Mouse (Mus musculus) C2C12 (cell line): ENCODE data around the gene Anp32e.

Experiments used
- CEBPB ChIP-seq: IDR thresholded peaks from one replicate; pipeline ENCODE4 v1.6.1; 2011; ENCODE audit warnings: low read depth, mild to moderate bottlenecking, control low read depth, moderate library complexity
- CTCF ChIP-seq: IDR thresholded peaks from one replicate; pipeline ENCODE4 v1.5.1; 2011; ENCODE audit not compliant: control insufficient read depth, insufficient read depth, insufficient read length
- FOSL1 ChIP-seq: IDR thresholded peaks from one replicate; pipeline ENCODE4 v1.8.0; 2011; ENCODE audit warnings: mild to moderate bottlenecking, low read length; ENCODE audit not compliant: poor library complexity, insufficient read depth, severe bottlenecking
- MAX ChIP-seq: IDR thresholded peaks from one replicate; pipeline ENCODE4 v1.6.1; 2011; ENCODE audit warnings: mild to moderate bottlenecking, control low read depth
- MYOD1 ChIP-seq: IDR thresholded peaks from one replicate; pipeline ENCODE4 v1.6.1; 2011; ENCODE audit warnings: low read depth; ENCODE audit not compliant: control insufficient read depth, insufficient read length
- MYOG ChIP-seq: IDR thresholded peaks from one replicate; pipeline ENCODE4 v1.6.1; 2011; ENCODE audit not compliant: control insufficient read depth, insufficient read length; ENCODE audit errors: extremely low read depth
- USF1 ChIP-seq: IDR thresholded peaks from one replicate; pipeline ENCODE4 v1.6.1; 2011; ENCODE audit warnings: low read depth, mild to moderate bottlenecking, control low read depth, moderate library complexity

- no peak for TF ChIP-seq CTCF
- no peak for TF ChIP-seq USF1
- TF ChIP-seq MYOG: no peak
- TF ChIP-seq CEBPB: no peak
- no peak for TF ChIP-seq MAX
- TF ChIP-seq MYOD1: no peak
- TF ChIP-seq FOSL1: no peak
Measured at GRCm38 (mm10) chr3:95884400-95884799, 44.6 kb upstream of the Anp32e start.
